Mouse (Mus musculus) ES-E14 (cell line): ENCODE results near the gene Pitpnm1. TPM values are rescaled to one million over a fixed set of nuclear protein-coding genes. Genes with fewer than 3 reads are reported as not detected.

Experiments
- DNase-seq: peaks from one replicate; pipeline ENCODE4 v3.0.0-alpha.2; 2013; ENCODE audit warnings: low read depth, low spot score
- H3K27ac ChIP-seq: 2 replicates; pipeline ENCODE4 v1.5.1; 2012; ENCODE audit warnings: low read depth, mild to moderate bottlenecking, low read length, moderate library complexity, mixed read lengths; ENCODE audit not compliant: poor library complexity, insufficient read depth, severe bottlenecking
- H3K36me3 ChIP-seq: 2 replicates; pipeline ENCODE4 v1.6.1; 2012; ENCODE audit warnings: mild to moderate bottlenecking, low read length, moderate library complexity, mixed read lengths; ENCODE audit not compliant: control insufficient read depth, poor library complexity, insufficient read depth, severe bottlenecking
- H3K4me1 ChIP-seq, 2 experiments: fragments of 150-350 bp in 1 of 2; sonication (generic) in 1 of 2; 2 replicates each; pipeline ENCODE4 v1.6.1; 2012; ENCODE audit warnings: low read length in 2 of 2, mild to moderate bottlenecking in 1 of 2, mixed read lengths in 1 of 2; ENCODE audit not compliant: control insufficient read depth in 2 of 2, insufficient read depth in 2 of 2, poor library complexity in 1 of 2
- H3K4me3 ChIP-seq, 2 experiments: fragments of 150-350 bp in 1 of 2; sonication (generic) in 1 of 2; 2 replicates each; pipeline ENCODE4 v1.5.1; 2012; ENCODE audit warnings: low read length in 2 of 2, low read depth in 1 of 2, mild to moderate bottlenecking in 1 of 2, mixed read lengths in 1 of 2; ENCODE audit not compliant: insufficient read depth in 1 of 2, poor library complexity in 1 of 2, severe bottlenecking in 1 of 2
- H3K9ac ChIP-seq: 2 replicates; pipeline ENCODE4 v1.6.1; 2012; ENCODE audit warnings: low read depth, mild to moderate bottlenecking, low read length, mixed read lengths; ENCODE audit not compliant: poor library complexity, insufficient read depth, severe bottlenecking
- H3K9me3 ChIP-seq: fragments of 150-350 bp; sonication (generic); 2 replicates; pipeline ENCODE4 v1.6.1; 2012; ENCODE audit warnings: low read depth, mild to moderate bottlenecking, low read length; ENCODE audit not compliant: control insufficient read depth, insufficient read depth
- CHD2 ChIP-seq: IDR thresholded peaks from 2 replicates; pipeline ENCODE4 v1.6.1; 2014; ENCODE audit warnings: mild to moderate bottlenecking, low read depth, low read length, inconsistent platforms
- HCFC1 ChIP-seq: IDR thresholded peaks from 2 replicates; pipeline ENCODE4 v1.6.1; 2012; ENCODE audit warnings: low read length, inconsistent platforms, borderline replicate concordance; ENCODE audit not compliant: insufficient read depth
- MAFK ChIP-seq: IDR thresholded peaks from 2 replicates; pipeline ENCODE4 v1.6.1; 2014; ENCODE audit warnings: mild to moderate bottlenecking, low read depth, low read length, inconsistent platforms; ENCODE audit not compliant: insufficient read depth
- ZC3H11A ChIP-seq: IDR thresholded peaks from 2 replicates; pipeline ENCODE4 v1.6.1; 2012; ENCODE audit warnings: low read depth, mild to moderate bottlenecking, inconsistent platforms, low read length, borderline replicate concordance
- ZNF384 ChIP-seq: IDR thresholded peaks from 2 replicates; pipeline ENCODE4 v1.6.1; 2012; ENCODE audit warnings: low read depth, low read length, inconsistent platforms
- in situ Hi-C, 2 experiments: fragments of 600-800 bp; cut with MboI; formaldehyde crosslinking; loops; one replicate each; pipeline ENCODE4 v1.15.1; 2025; ENCODE audit warnings: low sequenced_read_pairs in 2 of 2, inconsistent platforms in 1 of 2; ENCODE audit not compliant: unreplicated experiment in 2 of 2
- total RNA-seq: library from RNA; depleted of rRNA; stranded (reverse); fragments of 300-350 nt; gene quantifications from 2 replicates; pipeline ENCODE4 v1.2.3, GENCODE M21; 2012

Gene Pitpnm1
- total RNA-seq, 1 experiment = 10.5 TPM

DNA sequence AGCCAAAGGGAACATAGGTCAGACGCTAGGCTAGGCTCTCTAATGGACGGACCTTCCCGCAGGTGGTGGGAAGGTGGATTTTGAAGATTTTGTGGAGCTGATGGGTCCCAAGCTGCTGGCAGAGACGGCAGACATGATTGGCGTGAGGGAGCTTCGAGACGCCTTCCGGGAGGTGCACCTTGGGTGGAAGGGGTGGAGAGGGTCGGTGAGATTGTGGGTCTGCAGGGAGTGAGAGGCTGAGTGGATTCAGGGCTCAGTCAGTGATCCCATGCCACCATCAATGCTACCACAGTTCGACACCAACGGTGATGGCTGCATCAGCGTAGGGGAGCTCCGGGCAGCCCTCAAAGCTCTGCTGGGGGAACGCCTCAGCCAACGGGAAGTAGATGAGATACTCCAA is 13.6 kb upstream of the Pitpnm1 start:
- in situ Hi-C loops = no loop called here
- H3K4me1 ChIP-seq = peaks cover 0 to 10% of the 10 kb centered on the region in 2 experiments; a peak in 1 of 4 replicates
- H3K36me3 ChIP-seq = no peaks in the 10 kb centered on the region
- no peak for TF ChIP-seq ZC3H11A
- TF ChIP-seq MAFK = no peak
- TF ChIP-seq CHD2 = no peak
- TF ChIP-seq HCFC1 = no peak
- H3K27ac ChIP-seq = no peak overlapping the region
- H3K4me3 ChIP-seq = no peak overlapping the region
- H3K9me3 ChIP-seq = no peaks in the 10 kb centered on the region
- DNase-seq = no peak
- H3K9ac ChIP-seq = no peak overlapping the region

DNA sequence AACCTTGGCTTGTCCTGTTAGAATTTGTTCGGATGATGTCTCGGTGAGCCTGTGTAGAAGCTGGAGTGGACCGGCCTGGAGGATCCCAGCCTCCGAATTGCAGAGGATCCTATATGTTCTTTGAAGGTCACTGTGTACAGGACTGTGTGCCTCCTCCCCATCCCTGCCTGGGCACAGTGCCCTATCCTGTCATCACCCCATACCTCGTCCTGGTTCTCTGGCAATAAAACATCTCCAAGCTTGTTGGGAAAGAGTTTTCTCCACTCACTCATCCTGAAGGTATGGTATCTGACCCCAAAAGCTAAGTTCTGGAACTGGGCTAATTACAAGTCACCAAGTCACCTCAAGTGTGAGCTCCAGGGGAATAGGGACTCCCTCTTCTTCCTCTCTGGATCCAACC is 12.7 kb upstream of the Pitpnm1 start:
- in situ Hi-C loops = no loop called here
- peaks cover 0 to 10% of the 10 kb centered on the region in 2 experiments; a peak in 1 of 4 replicates for H3K4me1 ChIP-seq
- no peak for DNase-seq
- H3K4me3 ChIP-seq = no peak overlapping the region
- TF ChIP-seq MAFK = no peak
- TF ChIP-seq ZC3H11A = no peak
- no peak for TF ChIP-seq HCFC1
- no peak for TF ChIP-seq ZNF384
- TF ChIP-seq CHD2 = no peak
- no peak overlapping the region for H3K9ac ChIP-seq
- no peak overlapping the region for H3K27ac ChIP-seq
- H3K9me3 ChIP-seq = no peaks in the 10 kb centered on the region
- H3K36me3 ChIP-seq = no peaks in the 10 kb centered on the region

DNA sequence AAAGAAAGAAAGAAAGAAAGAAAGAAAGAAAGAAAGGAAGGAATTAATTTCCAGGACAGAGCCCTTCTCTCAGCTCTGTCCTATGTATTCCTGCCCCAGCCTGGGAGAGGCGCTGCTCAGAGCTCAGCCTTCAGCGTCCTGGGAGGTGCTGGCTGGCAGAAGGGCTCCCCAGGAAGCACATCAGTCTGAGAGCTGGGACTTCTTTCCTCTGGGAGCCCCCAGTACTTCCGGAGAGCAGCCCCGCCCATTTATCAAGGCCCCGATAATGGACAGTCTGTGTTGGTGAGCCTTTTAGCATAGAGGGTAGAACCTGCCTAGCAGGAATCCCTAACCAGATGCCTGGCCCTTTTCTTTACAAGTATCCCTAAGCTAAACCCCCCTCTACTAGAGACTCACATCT is 11.7 kb upstream of the Pitpnm1 start:
- Histone ChIP-seq H3K27ac (no peak overlapping the region), H3K36me3 (no peaks in the 10 kb centered on the region), H3K9ac (no peak overlapping the region), H3K9me3 (no peaks in the 10 kb centered on the region), H3K4me1 (peaks cover 0 to 10% of the 10 kb centered on the region in 2 experiments; a peak in 1 of 4 replicates), H3K4me3 (no peak overlapping the region)
- DNase-seq = no peak
- TF ChIP-seq ZNF384 = no peak
- TF ChIP-seq HCFC1 = no peak
- TF ChIP-seq CHD2 = no peak
- TF ChIP-seq MAFK = no peak
- TF ChIP-seq ZC3H11A = no peak
- in situ Hi-C loops = no loop called here

DNA sequence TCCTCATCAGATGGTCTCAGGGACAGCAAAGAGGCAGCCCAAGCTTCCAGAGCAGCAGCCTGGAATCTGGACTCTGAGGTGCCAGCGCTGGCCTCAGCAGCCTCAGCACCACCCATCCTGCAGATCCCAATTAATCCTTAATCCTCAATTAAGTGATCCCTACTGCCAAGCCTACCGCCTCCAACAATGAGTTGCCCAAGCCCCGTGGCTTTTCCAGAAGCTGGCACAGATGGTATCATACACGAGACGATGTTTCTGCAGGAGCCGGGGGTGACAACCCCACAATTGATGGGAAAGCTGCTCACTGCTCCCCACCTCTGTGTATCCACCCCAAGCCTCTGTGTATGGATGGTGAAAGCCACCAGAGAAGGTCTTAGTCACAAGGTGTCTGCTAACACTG is 10.7 kb upstream of the Pitpnm1 start:
- H3K27ac ChIP-seq = no peak overlapping the region
- no peak overlapping the region for H3K4me3 ChIP-seq
- H3K4me1 ChIP-seq = peaks cover 0 to 8% of the 10 kb centered on the region in 2 experiments; a peak in 2 of 4 replicates
- H3K9me3 ChIP-seq = no peaks in the 10 kb centered on the region
- no peak for DNase-seq
- H3K9ac ChIP-seq = no peak overlapping the region
- in situ Hi-C loops = no loop called here
- TF ChIP-seq ZNF384 (no peak), CHD2 (no peak), HCFC1 (no peak), MAFK (no peak), ZC3H11A (no peak)
- no peaks in the 10 kb centered on the region for H3K36me3 ChIP-seq

DNA sequence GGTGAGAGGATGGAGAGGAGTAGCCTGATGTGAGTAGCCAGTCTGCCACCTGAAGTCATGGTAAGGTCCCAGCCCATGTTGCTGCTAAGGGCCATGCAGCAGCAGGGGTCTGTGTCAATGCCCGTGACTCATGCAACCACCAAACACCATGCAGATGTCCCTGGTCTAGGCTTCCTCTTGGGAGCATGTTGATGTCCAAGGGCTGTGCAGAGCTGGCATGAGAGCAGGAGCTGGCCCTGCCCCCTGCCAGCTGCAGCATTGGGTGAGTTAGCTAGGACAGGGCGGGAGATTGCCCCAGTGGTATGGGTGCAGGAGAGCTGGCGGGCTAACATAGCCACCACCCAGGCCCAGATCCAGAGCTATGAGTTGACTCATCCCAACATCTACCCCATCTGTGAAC is 9.4 kb upstream of the Pitpnm1 start:
- no peak for DNase-seq
- Histone ChIP-seq H3K4me3 (no peak overlapping the region), H3K9ac (no peak overlapping the region), H3K27ac (no peak overlapping the region), H3K36me3 (no peaks in the 10 kb centered on the region), H3K9me3 (no peaks in the 10 kb centered on the region), H3K4me1 (peaks cover 0 to 11% of the 10 kb centered on the region in 2 experiments; a peak in 2 of 4 replicates)
- in situ Hi-C loops = no loop called here
- TF ChIP-seq ZC3H11A (no peak), MAFK (no peak), ZNF384 (no peak), CHD2 (no peak), HCFC1 (no peak)
